Mouse (Mus musculus): ENCODE results near the gene Ube2i. TPM values are rescaled to one million over a fixed set of nuclear protein-coding genes. Genes with fewer than 3 reads are reported as not detected.

Ube2i gene
- polyA plus RNA-seq (2017; shearing (Covaris generic)), result 592 TPM

DNA sequence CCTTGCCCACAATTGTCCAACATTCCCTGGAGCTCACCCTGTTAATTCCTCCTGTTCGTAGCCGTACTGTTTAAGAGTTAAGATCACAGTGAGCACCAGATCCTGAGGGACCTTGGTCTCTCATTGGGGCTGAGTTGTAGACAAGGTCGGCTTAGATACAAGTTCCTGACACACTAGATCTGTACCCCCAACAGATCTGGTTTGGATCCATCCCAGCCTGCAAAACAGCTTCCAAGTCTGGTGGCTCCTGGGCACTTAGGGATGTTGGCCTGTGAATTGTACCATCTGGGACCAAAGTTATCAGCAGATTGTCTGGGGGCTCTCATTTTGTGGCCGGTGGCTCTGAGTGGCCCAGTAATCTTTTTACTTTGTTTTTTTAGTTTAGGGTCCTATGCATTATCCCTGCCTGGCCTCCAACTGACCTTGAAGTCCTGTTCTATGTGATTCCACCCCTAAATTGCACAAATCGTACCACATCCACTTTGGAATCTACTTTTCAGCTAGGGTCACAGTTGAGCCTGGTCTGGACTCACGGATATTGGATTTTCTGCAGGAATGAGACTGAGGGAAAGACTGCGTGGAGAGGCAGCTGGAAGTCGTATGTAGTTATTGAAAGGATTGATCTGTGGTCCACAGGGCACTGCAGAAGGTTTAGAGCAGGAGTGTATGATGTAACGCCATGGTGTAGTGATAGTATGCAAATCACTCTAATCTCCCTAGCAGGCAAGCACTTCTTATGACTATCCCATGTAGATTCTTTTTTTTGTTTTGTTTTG lies at the start of gene Ube2i:
Ube2i (minus strand) TSS at position 52 of the 776 bp plus-strand sequence.

DNA sequence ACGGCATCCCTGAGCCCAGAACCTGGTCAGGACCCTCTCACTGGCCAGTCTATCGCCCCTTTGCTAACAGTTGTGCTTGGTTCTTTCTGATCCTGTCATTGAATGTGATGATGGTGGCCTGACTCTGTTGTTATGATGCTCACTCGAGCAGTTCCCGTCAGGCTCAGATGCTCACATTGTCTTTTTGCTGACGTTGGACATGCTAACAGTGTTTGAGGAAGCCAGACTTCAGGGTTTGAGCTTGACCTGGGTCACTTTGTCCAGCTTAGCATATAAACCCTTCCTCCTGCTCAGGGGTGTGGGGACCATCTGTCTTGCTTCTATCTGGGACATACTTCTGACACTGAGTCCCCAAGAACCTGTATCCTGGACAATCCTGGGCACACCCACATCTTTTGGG lies 43.9 kb upstream of the Ube2i start, which contains the start of gene Prss29:
Prss29 (plus strand) TSS at position 301 of the 400 bp plus-strand sequence.

DNA sequence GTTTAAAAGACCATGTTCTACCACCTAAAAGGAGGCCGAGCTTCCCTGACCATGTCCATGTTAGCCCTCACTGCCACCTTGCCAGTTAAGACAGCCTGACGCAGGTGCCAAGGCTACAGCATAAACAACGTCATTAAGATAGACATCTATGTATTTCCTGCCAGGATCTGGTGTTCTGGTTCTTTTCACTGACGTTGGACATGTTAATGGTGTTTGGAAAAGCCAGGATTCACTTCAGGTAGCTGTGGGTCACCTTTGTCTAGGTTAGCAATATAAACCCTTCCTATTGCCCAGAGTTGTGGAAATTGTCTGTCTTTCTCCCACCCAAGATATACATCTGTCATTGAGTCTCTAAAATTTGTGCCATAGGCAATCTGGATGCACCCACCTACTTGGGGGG lies 33.9 kb upstream of the Ube2i start, which contains the start of gene Prss28:
Prss28 (plus strand) TSS at position 301 of the 400 bp plus-strand sequence.

DNA sequence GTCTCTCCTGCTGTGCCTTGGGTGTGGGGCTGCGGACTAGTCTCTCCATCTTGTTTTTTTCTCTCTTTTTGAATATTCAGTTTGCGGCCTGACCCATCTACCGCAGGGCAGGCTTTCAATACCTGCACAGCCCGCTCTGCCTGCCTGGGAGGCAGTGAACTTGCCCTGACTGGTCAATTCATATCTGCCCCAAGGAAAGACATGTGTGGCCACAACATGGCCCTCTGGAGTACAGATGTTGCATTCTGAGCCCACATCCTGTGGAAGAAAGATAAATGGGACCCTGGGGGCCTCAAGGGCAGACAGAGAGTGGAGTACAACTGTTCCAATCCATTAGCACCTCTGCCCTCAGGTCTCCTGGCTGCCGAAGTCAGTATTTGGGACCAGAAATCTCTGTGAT lies 23.7 kb upstream of the Ube2i start, which contains the start of gene Prss34:
Prss34 (plus strand) TSS at position 301 of the 400 bp plus-strand sequence.

DNA sequence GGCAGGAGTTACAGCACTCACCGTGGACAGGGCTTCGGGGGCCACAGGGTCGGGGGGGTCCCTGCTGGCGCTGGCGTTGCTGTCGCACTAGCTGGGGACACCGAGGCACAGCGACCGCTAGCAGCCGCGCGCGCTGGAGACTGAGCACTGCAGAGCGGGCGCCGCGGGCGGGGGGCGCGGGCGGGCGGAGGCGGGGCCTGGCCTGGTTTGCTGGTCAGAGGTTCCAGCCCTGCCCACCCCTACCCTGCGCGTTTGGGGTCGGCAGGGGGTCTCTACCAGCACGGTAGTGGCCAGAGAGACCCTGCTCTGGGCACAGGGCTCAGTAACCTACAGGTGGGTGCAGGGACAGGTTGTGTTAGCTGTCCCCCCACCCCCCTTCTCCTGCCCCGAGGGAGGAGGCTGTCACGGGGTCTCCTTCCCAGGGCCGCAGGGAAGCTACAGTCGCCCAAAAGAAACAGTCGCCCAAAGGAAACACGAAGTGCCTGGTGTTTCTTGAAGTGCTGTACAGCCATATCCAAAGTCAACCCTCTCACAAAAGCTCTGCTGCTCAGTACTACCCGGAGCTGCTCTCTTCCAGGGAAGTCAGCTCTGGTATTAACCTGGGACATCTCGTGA lies 18.2 kb downstream of the Ube2i start, which contains the start of gene Baiap3:
Baiap3 (minus strand) TSS at position 225 of the 615 bp plus-strand sequence.

DNA sequence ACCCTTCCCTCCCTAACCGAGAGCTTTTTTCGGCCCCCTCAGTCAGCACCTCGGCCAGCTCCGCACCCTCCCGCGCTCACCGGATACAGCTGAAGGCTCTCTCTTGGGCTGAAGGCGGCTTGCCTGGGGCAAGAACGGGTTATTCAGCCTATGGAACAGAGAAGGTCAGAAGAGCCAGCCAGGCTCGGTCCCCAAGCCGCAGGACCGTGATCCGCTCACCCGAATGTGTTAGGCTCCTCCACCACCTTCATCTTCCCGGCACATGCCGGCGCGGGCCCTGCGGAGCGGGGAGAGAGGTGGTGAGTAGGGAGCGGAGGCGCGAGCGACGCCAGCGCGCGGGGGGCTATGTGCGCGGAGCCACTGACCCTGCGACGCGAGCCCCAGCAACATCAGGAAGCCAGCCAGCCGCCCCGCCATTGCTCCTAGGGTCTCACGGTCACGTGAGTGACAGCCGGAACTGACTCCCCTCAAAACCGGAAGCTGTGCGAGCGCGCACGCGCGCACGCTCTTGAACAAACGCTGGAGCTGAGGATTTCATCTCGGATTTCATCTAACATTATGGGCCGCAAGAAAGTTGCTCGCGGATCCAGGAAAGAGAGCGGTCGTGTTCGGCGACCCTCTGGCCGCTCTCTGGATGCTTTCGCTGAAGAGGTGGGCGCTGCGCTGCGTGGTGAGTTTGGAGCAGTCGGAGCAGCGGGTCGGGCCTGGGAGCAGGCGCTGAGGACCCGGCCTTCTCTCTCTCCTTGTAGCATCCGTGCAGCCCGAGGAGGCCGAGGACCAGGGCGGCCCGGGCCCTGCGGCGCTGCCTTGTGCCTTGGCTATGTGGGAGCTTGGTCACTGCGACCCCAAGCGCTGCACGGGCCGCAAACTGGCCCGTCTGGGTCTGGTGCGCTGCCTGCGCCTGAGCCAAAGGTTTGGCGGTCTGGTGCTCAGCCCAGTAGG lies 34.5 kb downstream of the Ube2i start, which contains the start of the genes Gnptg and Tsr3:
Gnptg (minus strand) TSS at position 430 of the 942 bp plus-strand sequence.
Tsr3 (plus strand) TSS at position 476 of the 942 bp plus-strand sequence.

Other genes starting within 250 kb of the Ube2i start
- 1.5 TPM for gene Tmem204, start 191.0 kb downstream of the Ube2i start, polyA plus RNA-seq (2017; shearing (Covaris generic))
- gene Telo2, start 158.7 kb downstream of the Ube2i start, polyA plus RNA-seq (2017; shearing (Covaris generic)), result 32.2 TPM
- gene Ptx4, start 153.9 kb downstream of the Ube2i start, polyA plus RNA-seq (2017; shearing (Covaris generic)), result not detected
- gene Clcn7, start 141.2 kb downstream of the Ube2i start, polyA plus RNA-seq (2017; shearing (Covaris generic)), result 49.3 TPM
- not detected for gene Ccdc154, start 112.2 kb downstream of the Ube2i start, polyA plus RNA-seq (2017; shearing (Covaris generic))
- not detected for gene Gm38655, start 99.2 kb downstream of the Ube2i start, polyA plus RNA-seq (2017; shearing (Covaris generic))
- 30.9 TPM for gene BC003965, start 90.1 kb downstream of the Ube2i start, polyA plus RNA-seq (2017; shearing (Covaris generic))
- 51.0 TPM for gene Unkl, start 86.2 kb downstream of the Ube2i start, polyA plus RNA-seq (2017; shearing (Covaris generic))
- gene Gnptg, start 34.5 kb downstream of the Ube2i start, polyA plus RNA-seq (2017; shearing (Covaris generic)), result 107 TPM
- gene Tsr3, start 34.5 kb downstream of the Ube2i start, polyA plus RNA-seq (2017; shearing (Covaris generic)), result 53.4 TPM
- gene Baiap3, start 18.3 kb downstream of the Ube2i start, polyA plus RNA-seq (2017; shearing (Covaris generic)), result 69.0 TPM
- not detected for gene Prss34, start 23.8 kb upstream of the Ube2i start, polyA plus RNA-seq (2017; shearing (Covaris generic))
- not detected for gene Prss28, start 34.0 kb upstream of the Ube2i start, polyA plus RNA-seq (2017; shearing (Covaris generic))
- gene Prss29, start 44.0 kb upstream of the Ube2i start, polyA plus RNA-seq (2017; shearing (Covaris generic)), result not detected
- not detected for gene Tpsab1, start 70.9 kb upstream of the Ube2i start, polyA plus RNA-seq (2017; shearing (Covaris generic))
- gene Tpsb2, start 91.7 kb upstream of the Ube2i start, polyA plus RNA-seq (2017; shearing (Covaris generic)), result not detected
- gene Tpsg1, start 94.7 kb upstream of the Ube2i start, polyA plus RNA-seq (2017; shearing (Covaris generic)), result not detected
- gene Cacna1h, start 159.2 kb upstream of the Ube2i start, polyA plus RNA-seq (2017; shearing (Covaris generic)), result not detected
- gene Tekt4, start 180.0 kb upstream of the Ube2i start, polyA plus RNA-seq (2017; shearing (Covaris generic)), result not detected
- gene Sstr5, start 222.7 kb upstream of the Ube2i start, polyA plus RNA-seq (2017; shearing (Covaris generic)), result not detected

Data from inflammation-experienced regulatory T-cells, adult 16 weeks (primary cell).